Mouse (Mus musculus) stomach, postnatal 0 days (tissue): ENCODE data around the gene Uggt2.

Experiments
- CTCF ChIP-seq: IDR thresholded peaks from 2 replicates; pipeline ENCODE4 v1.5.1; 2016; ENCODE audit warnings: antibody characterized with exemption, low read depth, mild to moderate bottlenecking, moderate library complexity
- EP300 ChIP-seq: optimal IDR thresholded peaks from 2 replicates; pipeline ENCODE3; 2016; ENCODE audit warnings: antibody characterized with exemption

DNA sequence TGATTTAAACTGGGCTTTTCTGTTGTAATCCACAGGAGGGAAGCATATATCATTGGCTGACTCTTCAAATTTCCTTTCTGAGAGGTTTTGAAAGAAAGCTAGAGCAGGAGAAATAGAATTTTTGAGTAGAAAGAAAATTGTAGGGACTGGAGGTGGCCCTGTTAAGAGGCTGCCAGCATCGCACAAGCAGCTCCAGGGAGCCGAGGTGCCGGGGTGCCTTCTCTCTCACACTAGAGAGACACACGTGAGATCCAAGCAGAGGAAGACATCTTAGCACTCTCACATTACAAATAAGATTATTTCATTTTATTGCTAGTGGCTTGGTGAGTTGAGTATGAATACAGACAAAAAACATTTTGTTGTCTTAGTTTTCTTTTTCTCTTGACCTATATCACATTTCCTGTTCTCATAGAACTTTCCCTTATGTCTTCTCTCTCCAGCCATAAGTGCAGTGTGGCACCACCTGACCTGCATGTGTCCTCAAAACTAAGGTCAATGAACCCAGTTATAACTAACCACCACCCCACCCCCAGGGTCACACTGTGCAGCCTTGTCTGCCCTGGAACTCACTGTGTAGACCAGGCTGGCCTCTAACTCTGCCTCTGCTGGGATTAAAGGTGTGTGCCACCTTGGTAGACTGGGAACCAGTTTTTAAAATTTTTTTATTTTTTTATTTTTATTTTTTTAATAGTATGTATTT lies 158.3 kb downstream of the Uggt2 start:
- TF ChIP-seq CTCF = no peak
- TF ChIP-seq EP300 = no peak
